Mouse (Mus musculus): ENCODE measurements around the gene Sgpp1.

DNA sequence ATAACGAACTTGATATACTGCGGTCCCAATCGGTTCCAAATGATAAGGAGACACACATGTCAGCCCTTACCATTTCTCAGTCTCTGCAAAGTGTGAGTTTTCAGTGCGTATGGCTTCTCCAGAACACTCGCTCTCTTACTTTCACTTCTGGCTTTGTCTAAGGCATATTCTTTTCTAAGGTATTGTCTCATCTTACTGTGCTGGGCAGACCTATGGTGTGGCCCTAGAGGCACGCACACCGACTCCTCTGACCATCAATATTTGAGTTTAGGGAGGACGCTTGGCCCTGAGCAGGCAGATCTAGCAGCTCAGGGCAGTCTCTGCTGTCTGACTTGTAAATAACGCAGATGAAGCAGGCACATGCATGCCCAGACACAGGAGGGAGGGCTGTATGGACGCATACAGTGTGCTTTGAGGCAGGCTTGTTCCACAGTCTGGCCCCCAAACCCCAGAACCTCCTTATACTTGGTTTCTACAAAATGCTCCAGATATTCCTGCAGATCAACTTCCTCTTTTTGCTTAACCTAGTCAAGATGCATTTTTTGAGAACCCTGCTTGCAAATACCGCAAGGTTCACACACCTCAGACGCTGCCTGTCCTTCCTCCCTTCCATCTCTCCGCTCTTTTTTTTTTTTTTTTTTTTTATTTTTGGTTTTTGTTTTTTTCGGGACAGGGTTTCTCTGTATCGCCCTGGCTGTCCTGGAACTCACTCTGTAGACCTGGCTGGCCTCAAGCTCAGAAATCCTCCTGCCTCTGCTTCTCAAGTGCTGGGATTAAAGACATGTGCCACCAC is 8.0 kb downstream of the Sgpp1 start:
- TF ChIP-seq POLR2A (IDR thresholded peaks at IDR 0.05; ENCODE audit: borderline replicate concordance, control insufficient read depth, low read depth, low read length) (no peak), CTCF (IDR thresholded peaks at IDR 0.05; ENCODE audit: control insufficient read depth, insufficient read depth, low read length) (no peak)
